13 mouse cellular contexts compared by ENCODE assay signal in genomic region chr1:52046891-52047290, GRCm38 (mm10). TPM values are rescaled to one million over a fixed set of nuclear protein-coding genes. Genes with fewer than 3 reads are reported as not detected.
DNase-seq lines count a peak whose midpoint lies in the region; ATAC-seq and TF ChIP-seq lines count a peak whose summit lies in the region.
"Not testable (repeated sequence)": the region's sequence is repeated elsewhere in the genome, so short reads cannot be mapped to it uniquely, and the experiment has no call there.
"Had no signal": no experiment of that assay in that cellular context is flagged by ENCODE, and none has a peak within 500 bp of the region (broad histone marks: within the 10 kb centered on the region; RNA-seq: fewer than 3 reads in every experiment).

No protein-coding gene starts in this region.

- peak overlapping the region; percentile 63 for H3K4me3 ChIP-seq in E14TG2a.4 (replicated peaks; ENCODE audit: low read length)
- H3K4me3 ChIP-seq in ES-Bruce4 (ENCODE audit: low read depth, low read length) = peak overlapping the region; percentile 25
- peak overlapping the region; percentile 51 to 61 for H3K4me3 ChIP-seq in ES-E14 (ENCODE audit: insufficient read depth in 1 of 2, low read depth in 1 of 2, low read length in 2 of 2, poor library complexity in 1 of 2, severe bottlenecking in 1 of 2)

- not testable (repeated sequence) for H3K9ac ChIP-seq in ES-Bruce4 (ENCODE audit: low read depth, poor library complexity, severe bottlenecking)
- peak overlapping the region; percentile 57 for H3K9ac ChIP-seq in ES-E14 (ENCODE audit: insufficient read depth, low read depth, low read length, poor library complexity, severe bottlenecking)

- H3K27ac ChIP-seq in ES-Bruce4 (ENCODE audit: insufficient read depth, low read length); ES-E14 (ENCODE audit: insufficient read depth, low read depth, low read length, poor library complexity, severe bottlenecking): not testable (repeated sequence)

- TF ChIP-seq EP300 in ES-Bruce4 (IDR thresholded peaks at IDR 0.05; ENCODE audit: insufficient read depth, low read depth, low read length) = not testable (repeated sequence)

- not testable (repeated sequence) for H3K9me3 ChIP-seq in E14TG2a.4 (ENCODE audit: low read length); ES-Bruce4 (replicated peaks; ENCODE audit: control insufficient read depth, insufficient read depth, low read length, poor library complexity, severe bottlenecking); ES-E14 (ENCODE audit: control insufficient read depth, insufficient read depth, low read depth, low read length)

- H3K27me3 ChIP-seq in E14TG2a.4 (ENCODE audit: insufficient read depth, low read length); ES-Bruce4 (ENCODE audit: control insufficient read depth, insufficient read depth, low read length, poor library complexity, severe bottlenecking): not testable (repeated sequence)

- TF ChIP-seq CTCF in E14TG2a.4 (conservative IDR thresholded peaks at IDR 0.05; ENCODE audit: low read length); ES-Bruce4 (IDR thresholded peaks at IDR 0.05; ENCODE audit: low read depth, low read length): not testable (repeated sequence)

- in situ Hi-C loops in ES-E14 (cut with MboI; ENCODE audit: low sequenced_read_pairs in 2 of 2, unreplicated experiment in 2 of 2) = not testable (repeated sequence)

- DNase-seq in ES-CJ7 (ENCODE audit: low read depth, low spot score) = peak; percentile 41
- DNase-seq in ES-E14 (ENCODE audit: low read depth, low spot score) = not testable (repeated sequence)
- DNase-seq in R1 (ENCODE audit: low read depth, low spot score) = peak; percentile 60
- DNase-seq in ZHBTc4 (ENCODE audit: low read depth, low spot score) = peak; percentile 54

- peaks cover 29% of the 10 kb centered on the region for H3K4me1 ChIP-seq in E14TG2a.4 (replicated peaks; ENCODE audit: low read depth, low read length)
- H3K4me1 ChIP-seq in ES-Bruce4 (ENCODE audit: control insufficient read depth, insufficient read depth, low read length); ES-E14 (ENCODE audit: control insufficient read depth in 2 of 2, insufficient read depth in 2 of 2, low read length in 2 of 2, poor library complexity in 1 of 2): not testable (repeated sequence)

- 0 out of 2 replicates have a peak, but pooled peaks have one; percentile 11 for ATAC-seq in megakaryocyte progenitor cell, adult 5-6 weeks (replicated peaks; ENCODE audit: poor library complexity)
- ATAC-seq in megakaryocyte-erythroid progenitor cell, adult 5-6 weeks (replicated peaks; ENCODE audit: low FRiP score, low TSS enrichment, poor library complexity, severe bottlenecking) = 0 out of 2 replicates have a peak, but pooled peaks have one; percentile 18

- TF ChIP-seq POLR2A in ES-Bruce4 (IDR thresholded peaks at IDR 0.05; ENCODE audit: insufficient read depth, low read length) = not testable (repeated sequence)

- H3K36me3 ChIP-seq in E14TG2a.4 (ENCODE audit: insufficient read depth, low read length); ES-Bruce4 (ENCODE audit: control insufficient read depth, insufficient read depth, low read length, poor library complexity, severe bottlenecking); ES-E14 (ENCODE audit: control insufficient read depth, insufficient read depth, low read length, poor library complexity, severe bottlenecking): not testable (repeated sequence)

RNA-seq across cellular contexts. Expression of gene Stat4, which starts 59.9 kb away (rescaled TPM):
- 5.3 and 6.8 TPM in 2 replicates for polyA plus RNA-seq in ES-Bruce4 (2011; ENCODE audit: insufficient read depth, insufficient read length, low read depth, missing spikeins)
- total RNA-seq in ES-E14 (2012; rRNA removed) = 3.8 and 5.6 TPM in 2 replicates
- total RNA-seq in megakaryocyte progenitor cell, adult 5-6 weeks (2015) = 36.2 and 42.3 TPM in 2 replicates
- total RNA-seq in megakaryocyte progenitor cell, adult 5-6 weeks (2017) = 22.0 and 25.5 TPM in 2 replicates
- 9.1 and 12.6 TPM in 2 replicates for total RNA-seq in megakaryocyte-erythroid progenitor cell, adult 5-6 weeks (2014; fragmentation: Nextera tagmentation)
- total RNA-seq in megakaryocyte-erythroid progenitor cell, adult 5-6 weeks (2017) = 5.1 and 9.6 TPM in 2 replicates
- total RNA-seq: MEL had no signal
- polyA plus RNA-seq: adrenal gland, adult 2 months; C2C12; G1E; Patski had no signal
